Mouse (Mus musculus) kidney, embryonic 14.5 days (tissue): ENCODE results near the gene Olfr1377. TPM values are rescaled to one million over a fixed set of nuclear protein-coding genes. Genes with fewer than 3 reads are reported as not detected.
"Not testable (repeated sequence)": the region's sequence is repeated elsewhere in the genome, so short reads cannot be mapped to it uniquely, and the experiment has no call there.

Source experiments
- ATAC-seq: fragments of 200-750 bp; cut with Nextera tagmentation; 2 replicates; pipeline ENCODE4 v1.8.0; 2017; ENCODE audit warnings: moderate number of reproducible peaks, mild to moderate bottlenecking, moderate TSS enrichment, moderate library complexity; ENCODE audit not compliant: low FRiP score, low TSS enrichment
- H3K27ac ChIP-seq: fragments of 300-500 bp; sonication (generic); 2 replicates; pipeline ENCODE4 v1.5.1; 2014; ENCODE audit warnings: low read depth, mild to moderate bottlenecking, low read length, moderate library complexity, mixed read lengths
- H3K27me3 ChIP-seq: fragments of 300-500 bp; sonication (generic); 2 replicates; pipeline ENCODE4 v1.6.1; 2014; ENCODE audit warnings: mild to moderate bottlenecking, low read length; ENCODE audit not compliant: control insufficient read depth, insufficient read depth
- H3K36me3 ChIP-seq: fragments of 300-500 bp; sonication (generic); 2 replicates; pipeline ENCODE4 v1.6.1; 2014; ENCODE audit warnings: low read length, mixed read lengths; ENCODE audit not compliant: control insufficient read depth, insufficient read depth
- H3K4me1 ChIP-seq: fragments of 300-500 bp; sonication (generic); 2 replicates; pipeline ENCODE4 v1.6.1; 2014; ENCODE audit warnings: low read length, mixed read lengths; ENCODE audit not compliant: control insufficient read depth, insufficient read depth
- H3K4me2 ChIP-seq: fragments of 300-500 bp; sonication (generic); replicated peaks from 2 replicates; pipeline ENCODE4 v1.6.1; 2014; ENCODE audit warnings: low read depth, mild to moderate bottlenecking, low read length
- H3K4me3 ChIP-seq: fragments of 300-500 bp; sonication (generic); 2 replicates; pipeline ENCODE4 v1.5.1; 2014; ENCODE audit warnings: mild to moderate bottlenecking, low read length
- H3K9ac ChIP-seq: fragments of 300-500 bp; sonication (generic); 2 replicates; pipeline ENCODE4 v1.6.1; 2014; ENCODE audit warnings: low read depth, mild to moderate bottlenecking, low read length, moderate library complexity
- H3K9me3 ChIP-seq: fragments of 300-500 bp; sonication (generic); 2 replicates; pipeline ENCODE4 v1.6.1; 2016; ENCODE audit warnings: low read length; ENCODE audit not compliant: control insufficient read depth
- WGBS: fragments of 180-500 bp; shearing (Covaris S2); extraction: QIAGEN DNeasy Blood & Tissue Kit; methylation state at CpG from one replicate; pipeline ENCODE4 v1.1.7; 2014; 5-methylcytosine and 5-hydroxymethylcytosine counted together
- polyA plus RNA-seq: library from polyadenylated mRNA; unstranded; fragments of >200 nt; fragmentation: Nextera tagmentation; extraction: Ambion mirVana; gene quantifications from 2 replicates; pipeline ENCODE4 v1.2.1, GENCODE M21; 2014

Olfr1377 gene
- polyA plus RNA-seq, 1 experiment from 2014 or later = not detected

DNA sequence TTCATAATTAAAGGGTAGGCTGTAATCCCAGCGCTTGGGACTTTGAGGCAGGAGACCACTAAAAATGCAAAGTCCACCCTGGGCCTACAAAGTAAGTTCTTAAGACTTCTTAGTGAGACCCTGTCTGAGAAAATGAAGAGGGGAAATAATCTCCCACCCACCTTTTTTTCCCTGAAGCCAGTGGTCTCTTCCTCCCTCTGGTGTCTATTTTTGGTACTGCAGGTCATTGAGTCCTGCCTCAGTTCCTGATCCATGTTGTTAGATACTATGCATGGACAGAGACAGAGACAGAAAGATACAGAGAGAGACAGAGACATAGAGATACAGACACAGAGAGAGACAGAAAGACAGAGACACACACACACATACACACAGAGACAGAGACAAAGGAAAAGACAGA lies 51.1 kb downstream of the Olfr1377 start:
- no peaks in the 10 kb centered on the region for H3K9me3 ChIP-seq
- H3K27me3 ChIP-seq = no peaks in the 10 kb centered on the region
- no peak overlapping the region for H3K9ac ChIP-seq
- H3K27ac ChIP-seq = no peak overlapping the region
- no peaks in the 10 kb centered on the region for H3K36me3 ChIP-seq
- ATAC-seq = no peak
- no peak overlapping the region for H3K4me2 ChIP-seq
- no peaks in the 10 kb centered on the region for H3K4me1 ChIP-seq
- H3K4me3 ChIP-seq = no peak overlapping the region
- WGBS = 23% methylated on average over 1 of the region's 1 CpGs

DNA sequence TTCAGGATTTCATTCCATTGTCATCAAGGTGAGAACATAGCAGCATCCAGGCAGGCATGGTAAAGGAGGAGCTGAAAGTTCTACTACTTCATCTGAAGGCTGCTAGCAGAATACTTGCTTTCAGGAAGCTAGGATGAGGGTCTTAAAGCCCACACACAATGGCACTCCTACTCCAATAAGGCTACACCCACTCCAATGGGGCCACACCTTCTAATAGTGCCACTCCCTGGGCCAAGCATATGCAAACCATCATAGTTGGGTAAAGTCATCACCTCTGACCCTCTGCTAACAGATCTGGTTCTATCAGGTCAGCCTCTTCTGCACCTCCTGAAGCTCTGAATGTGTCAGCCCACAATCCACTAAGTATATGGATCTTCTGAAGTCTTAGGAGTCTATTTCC lies 52.4 kb downstream of the Olfr1377 start:
- not testable (repeated sequence) for ATAC-seq, H3K27me3 ChIP-seq, H3K9me3 ChIP-seq, H3K4me1 ChIP-seq, H3K9ac ChIP-seq, H3K36me3 ChIP-seq, H3K4me3 ChIP-seq, H3K4me2 ChIP-seq, H3K27ac ChIP-seq

- ATAC-seq = no peak
- no peaks in the 10 kb centered on the region for H3K9me3 ChIP-seq
- H3K4me1 ChIP-seq = no peaks in the 10 kb centered on the region
- H3K27ac ChIP-seq = no peak overlapping the region
- 92% methylated on average over 2 of the region's 2 CpGs for WGBS
- H3K4me3 ChIP-seq = no peak overlapping the region
- no peaks in the 10 kb centered on the region for H3K36me3 ChIP-seq
- no peaks in the 10 kb centered on the region for H3K27me3 ChIP-seq
- no peak overlapping the region for H3K9ac ChIP-seq
- H3K4me2 ChIP-seq = no peak overlapping the region
Measured at GRCm38 (mm10) chr11:51035951-51036350, 54.2 kb downstream of the Olfr1377 start.

Other genes with a start within 250 kb of the Olfr1377 start
- gene Zfp354c, start 154.2 kb upstream of the Olfr1377 start, polyA plus RNA-seq = 18.8 and 35.7 TPM in 2 replicates
- 0.31 and 0.76 TPM in 2 replicates for gene Zfp879, start 140.4 kb upstream of the Olfr1377 start, polyA plus RNA-seq
- gene Grm6, start 131.3 kb upstream of the Olfr1377 start, polyA plus RNA-seq = not detected in 2 replicates
- 8.3 and 9.5 TPM in 2 replicates for gene Zfp454, start 94.3 kb upstream of the Olfr1377 start, polyA plus RNA-seq
- 11.1 and 17.4 TPM in 2 replicates for gene Zfp2, start 65.8 kb upstream of the Olfr1377 start, polyA plus RNA-seq
- 1.2 and 1.7 TPM in 2 replicates for gene Zfp354b, start 50.3 kb upstream of the Olfr1377 start, polyA plus RNA-seq
- not detected in 2 replicates for gene 4933414I15Rik, start 38.2 kb upstream of the Olfr1377 start, polyA plus RNA-seq
- not detected in 2 replicates for gene Prop1, start 28.2 kb upstream of the Olfr1377 start, polyA plus RNA-seq
- gene Olfr1378, start 15.4 kb upstream of the Olfr1377 start, polyA plus RNA-seq = not detected in 2 replicates
- gene Olfr51, start 21.6 kb downstream of the Olfr1377 start, polyA plus RNA-seq = not detected in 2 replicates
- not detected in 2 replicates for gene Olfr54, start 32.3 kb downstream of the Olfr1377 start, polyA plus RNA-seq
- not detected in 2 replicates for gene Olfr1375, start 66.1 kb downstream of the Olfr1377 start, polyA plus RNA-seq
- 7.5 and 11.7 TPM in 2 replicates for gene Zfp354a, start 77.3 kb downstream of the Olfr1377 start, polyA plus RNA-seq
- gene Gm12569, start 238.5 kb downstream of the Olfr1377 start, polyA plus RNA-seq = not detected in 2 replicates